Mouse (Mus musculus) stomach, embryonic 14.5 days (tissue): ENCODE measurements around the gene Trim54. TPM values are rescaled to one million over a fixed set of nuclear protein-coding genes. Genes with fewer than 3 reads are reported as not detected.
A peak's percentile ranks its signal among the peaks of the same experiment; 100 is the strongest.

ENCODE experiments used
- ATAC-seq: fragments of 200-750 bp; cut with Nextera tagmentation; 2 replicates; pipeline ENCODE4 v1.8.0; 2017; ENCODE audit warnings: low read depth, moderate TSS enrichment; ENCODE audit not compliant: insufficient number of reproducible peaks, insufficient read depth, low FRiP score
- H3K27ac ChIP-seq: fragments of 300-500 bp; sonication (generic); 2 replicates; pipeline ENCODE4 v1.5.1; 2014; ENCODE audit warnings: mild to moderate bottlenecking, low read length, moderate library complexity, mixed read lengths
- H3K27me3 ChIP-seq: fragments of 300-500 bp; sonication (generic); 2 replicates; pipeline ENCODE4 v1.6.1; 2014; ENCODE audit warnings: low read length, control low read depth, mixed read lengths; ENCODE audit not compliant: control insufficient read depth, insufficient read depth
- H3K36me3 ChIP-seq: fragments of 300-500 bp; sonication (generic); 2 replicates; pipeline ENCODE4 v1.6.1; 2014; ENCODE audit warnings: mild to moderate bottlenecking, control low read depth, low read length, moderate library complexity, mixed read lengths; ENCODE audit not compliant: control insufficient read depth, insufficient read depth
- H3K4me1 ChIP-seq: fragments of 300-500 bp; sonication (generic); 2 replicates; pipeline ENCODE4 v1.6.1; 2014; ENCODE audit warnings: low read length, control low read depth, mixed read lengths; ENCODE audit not compliant: control insufficient read depth, insufficient read depth
- H3K4me2 ChIP-seq: fragments of 300-500 bp; sonication (generic); replicated peaks from 2 replicates; pipeline ENCODE4 v1.6.1; 2014; ENCODE audit warnings: low read depth, low read length, control low read depth
- H3K4me3 ChIP-seq: fragments of 300-500 bp; sonication (generic); 2 replicates; pipeline ENCODE4 v1.5.1; 2014; ENCODE audit warnings: low read depth, low read length, control low read depth
- H3K9ac ChIP-seq: fragments of 300-500 bp; sonication (generic); replicated peaks from 2 replicates; pipeline ENCODE4 v1.6.1; 2014; ENCODE audit warnings: low read depth, mild to moderate bottlenecking, control low read depth, low read length, moderate library complexity, mixed read lengths
- H3K9me3 ChIP-seq: fragments of 300-500 bp; sonication (generic); 2 replicates; pipeline ENCODE4 v1.6.1; 2016; ENCODE audit warnings: low read depth, low read length, control low read depth; ENCODE audit not compliant: control insufficient read depth
- WGBS: fragments of 180-500 bp; shearing (Covaris S2); extraction: QIAGEN DNeasy Blood & Tissue Kit; methylation state at CpG from one replicate; pipeline ENCODE4 v1.1.7; 2014; 5-methylcytosine and 5-hydroxymethylcytosine counted together
- polyA plus RNA-seq: library from polyadenylated mRNA; unstranded; fragments of >200 nt; fragmentation: Nextera tagmentation; extraction: Ambion mirVana; gene quantifications from 2 replicates; pipeline ENCODE4 v1.2.1, GENCODE M21; 2014

The Trim54 gene
- polyA plus RNA-seq, 1 experiment from 2014 or later = not detected

GRCm38 (mm10) chr5:31154152-31154553 lies 37.6 kb downstream of the Trim54 start, which contains the start of gene Mpv17:
Gene Mpv17, minus strand, starts transcription at chr5:31154251.
- H3K9ac ChIP-seq = peak within 1 kb of the TSS; percentile 28
- under 1% methylated on average over 19 of the region's 19 CpGs for WGBS
- H3K4me3 ChIP-seq = peak within 1 kb of the TSS; percentile 49
- no peaks in the 10 kb centered on the region for H3K9me3 ChIP-seq
- H3K36me3 ChIP-seq = peaks cover 25% of the 10 kb centered on the region
- peak within 1 kb of the TSS; percentile 71 for H3K4me2 ChIP-seq
- no peaks in the 10 kb centered on the region for H3K27me3 ChIP-seq
- H3K4me1 ChIP-seq = peaks cover 6% of the 10 kb centered on the region
- H3K27ac ChIP-seq = peak within 1 kb of the TSS; percentile 12; the same call in 1 of the 2 replicates
- ATAC-seq = peak; percentile 97

- H3K9me3 ChIP-seq = no peaks in the 10 kb centered on the region
- no peak for ATAC-seq
- H3K4me3 ChIP-seq = no peak overlapping the region
- H3K4me2 ChIP-seq = no peak overlapping the region
- no peaks in the 10 kb centered on the region for H3K27me3 ChIP-seq
- no peak overlapping the region for H3K9ac ChIP-seq
- no peak overlapping the region for H3K27ac ChIP-seq
- no peaks in the 10 kb centered on the region for H3K4me1 ChIP-seq
- H3K36me3 ChIP-seq = peaks cover 71% of the 10 kb centered on the region
Measured at GRCm38 (mm10) chr5:31162462-31162861, 46.0 kb downstream of the Trim54 start.

- ATAC-seq = no peak
- H3K9me3 ChIP-seq = no peaks in the 10 kb centered on the region
- no peak overlapping the region for H3K4me2 ChIP-seq
- no peaks in the 10 kb centered on the region for H3K27me3 ChIP-seq
- 92% methylated on average over 1 of the region's 1 CpGs for WGBS
- no peaks in the 10 kb centered on the region for H3K4me1 ChIP-seq
- H3K36me3 ChIP-seq = peaks cover 69% of the 10 kb centered on the region
- no peak overlapping the region for H3K4me3 ChIP-seq
- H3K27ac ChIP-seq = no peak overlapping the region
- H3K9ac ChIP-seq = no peak overlapping the region
Measured at GRCm38 (mm10) chr5:31164878-31165277, 48.4 kb downstream of the Trim54 start.

GRCm38 (mm10) chr5:31168630-31169029 lies 52.1 kb downstream of the Trim54 start:
- Histone ChIP-seq H3K36me3 (peaks cover 73% of the 10 kb centered on the region), H3K27me3 (no peaks in the 10 kb centered on the region), H3K9ac (no peak overlapping the region), H3K4me1 (no peaks in the 10 kb centered on the region), H3K27ac (no peak overlapping the region), H3K4me3 (no peak overlapping the region), H3K4me2 (no peak overlapping the region), H3K9me3 (no peaks in the 10 kb centered on the region)
- no peak for ATAC-seq
- WGBS = 87% methylated on average over 4 of the region's 4 CpGs

GRCm38 (mm10) chr5:31179301-31179765 lies 62.8 kb downstream of the Trim54 start:
- H3K4me2 ChIP-seq = peak overlapping the region; percentile 72
- WGBS = under 1% methylated on average over 25 of the region's 25 CpGs
- H3K9me3 ChIP-seq = no peaks in the 10 kb centered on the region
- ATAC-seq = peak; percentile 42; the same call in 1 of the 2 replicates
- H3K4me1 ChIP-seq = no peaks in the 10 kb centered on the region
- H3K27ac ChIP-seq = peak overlapping the region; percentile 97
- H3K27me3 ChIP-seq = no peaks in the 10 kb centered on the region
- H3K36me3 ChIP-seq = no peaks in the 10 kb centered on the region; the same call in 1 of the 2 replicates
- H3K9ac ChIP-seq = peak overlapping the region; percentile 63
- H3K4me3 ChIP-seq = peak overlapping the region; percentile 93

GRCm38 (mm10) chr5:31179766-31180630 lies 63.5 kb downstream of the Trim54 start, which contains the start of the genes Gm29609 and Gtf3c2:
Gene Gm29609, minus strand, starts transcription at chr5:31179911.
Gene Gtf3c2, minus strand, starts transcription at chr5:31180144.
- under 1% methylated on average over 57 of the region's 59 CpGs for WGBS

GRCm38 (mm10) chr5:31181183-31181770 lies 64.8 kb downstream of the Trim54 start:
- H3K36me3 ChIP-seq = no peaks in the 10 kb centered on the region

More at GRCm38 (mm10) chr5:31179766-31180630, 63.5 kb downstream of the Trim54 start, which contains the start of the genes Gm29609 and Gtf3c2:
- H3K36me3 ChIP-seq = no peaks in the 10 kb centered on the region
- ATAC-seq = peak; percentile 96
- peak within 1 kb of the TSS; percentile 63 for H3K9ac ChIP-seq
- H3K27ac ChIP-seq = peak within 1 kb of the TSS; percentile 97
- H3K27me3 ChIP-seq = no peaks in the 10 kb centered on the region
- H3K4me2 ChIP-seq = peak within 1 kb of the TSS; percentile 72
- no peaks in the 10 kb centered on the region for H3K4me1 ChIP-seq
- peak within 1 kb of the TSS; percentile 93 for H3K4me3 ChIP-seq
- no peaks in the 10 kb centered on the region for H3K9me3 ChIP-seq

GRCm38 (mm10) chr5:31183678-31184077 lies 67.2 kb downstream of the Trim54 start:
- Histone ChIP-seq H3K9ac (no peak overlapping the region), H3K36me3 (peaks cover 16% of the 10 kb centered on the region), H3K27ac (no peak overlapping the region), H3K27me3 (no peaks in the 10 kb centered on the region), H3K4me2 (no peak overlapping the region), H3K9me3 (no peaks in the 10 kb centered on the region), H3K4me3 (no peak overlapping the region), H3K4me1 (no peaks in the 10 kb centered on the region)
- WGBS = 53% methylated on average over 4 of the region's 4 CpGs
- no peak for ATAC-seq

More at GRCm38 (mm10) chr5:31181183-31181770, 64.8 kb downstream of the Trim54 start:
- H3K27me3 ChIP-seq = no peaks in the 10 kb centered on the region
- no peak for ATAC-seq
- no peak overlapping the region for H3K4me2 ChIP-seq
- no peaks in the 10 kb centered on the region for H3K9me3 ChIP-seq
- H3K27ac ChIP-seq = no peak overlapping the region
- H3K4me3 ChIP-seq = no peak overlapping the region
- no peaks in the 10 kb centered on the region for H3K4me1 ChIP-seq
- H3K9ac ChIP-seq = no peak overlapping the region
- 94% methylated on average over 9 of the region's 9 CpGs for WGBS
